Mouse (Mus musculus) brain, embryonic 14.5 days (tissue): ENCODE data around the gene Hoxa9. TPM values are rescaled to one million over a fixed set of nuclear protein-coding genes. Genes with fewer than 3 reads are reported as not detected.

Source experiments
- DNase-seq: peaks from one replicate; pipeline ENCODE4 v3.0.0-alpha.2; 2011; ENCODE audit warnings: low read depth
- CTCF ChIP-seq: fragments of 200-500 bp; IDR thresholded peaks from 2 replicates; pipeline ENCODE4 v1.5.1; 2012; ENCODE audit warnings: inconsistent platforms, mild to moderate bottlenecking, moderate library complexity, borderline replicate concordance; ENCODE audit not compliant: insufficient read depth, insufficient read length; ENCODE audit errors: extremely low read depth
- POLR2A ChIP-seq: fragments of 200-500 bp; IDR thresholded peaks from 2 replicates; pipeline ENCODE4 v1.6.1; 2012; ENCODE audit warnings: mild to moderate bottlenecking, inconsistent platforms, borderline replicate concordance; ENCODE audit not compliant: poor library complexity, insufficient read depth, insufficient read length, severe bottlenecking; ENCODE audit errors: extremely low read depth
- polyA plus RNA-seq: library from polyadenylated mRNA; depleted of rRNA; stranded (reverse); fragments of >200 nt; gene quantifications from 2 replicates; pipeline ENCODE4 v1.2.3, GENCODE M21; 2012; rRNA removed

Gene Hoxa9
- polyA plus RNA-seq, 1 experiment, result not detected

GRCm38 (mm10) chr6:52176391-52176790, 54.5 kb downstream of the Hoxa9 start:
- TF ChIP-seq POLR2A, result no peak
- no peak for TF ChIP-seq CTCF
- DNase-seq, result no peak

GRCm38 (mm10) chr6:52175864-52176263, 55.0 kb downstream of the Hoxa9 start:
- TF ChIP-seq CTCF (no peak), POLR2A (no peak)
- no peak for DNase-seq

GRCm38 (mm10) chr6:52174968-52175751, 55.7 kb downstream of the Hoxa9 start:
- DNase-seq, result no peak
- no peak for TF ChIP-seq POLR2A
- no peak for TF ChIP-seq CTCF

- no peak for DNase-seq
- TF ChIP-seq CTCF (no peak), POLR2A (no peak)
Observed at GRCm38 (mm10) chr6:52173648-52174047, 57.2 kb downstream of the Hoxa9 start.

Other genes with a start within 250 kb of the Hoxa9 start
- gene Skap2, start 218.5 kb downstream of the Hoxa9 start, polyA plus RNA-seq, result 6.3 and 10.3 TPM in 2 replicates
- 0.39 and 1.2 TPM in 2 replicates for gene Hoxa1, start 72.8 kb downstream of the Hoxa9 start, polyA plus RNA-seq
- 3.2 and 14.2 TPM in 2 replicates for gene Hoxa2, start 66.3 kb downstream of the Hoxa9 start, polyA plus RNA-seq
- 0.10 and 0.67 TPM in 2 replicates for gene 5730596B20Rik, start 53.6 kb downstream of the Hoxa9 start, polyA plus RNA-seq
- gene Hoxa4, start 39.3 kb downstream of the Hoxa9 start, polyA plus RNA-seq, result 1.9 and 16.4 TPM in 2 replicates
- 5.0 and 47.1 TPM in 2 replicates for gene Hoxa5, start 26.5 kb downstream of the Hoxa9 start, polyA plus RNA-seq
- 0.08 and 3.7 TPM in 2 replicates for gene Hoxa6, start 22.4 kb downstream of the Hoxa9 start, polyA plus RNA-seq
- gene Hoxa3, start 17.8 kb downstream of the Hoxa9 start, polyA plus RNA-seq, result 1.6 and 20.3 TPM in 2 replicates
- not detected in 2 replicates for gene Gm28308, start 17.8 kb downstream of the Hoxa9 start, polyA plus RNA-seq
- gene Hoxa7, start 9.2 kb downstream of the Hoxa9 start, polyA plus RNA-seq, result 0.05 and 0.10 TPM in 2 replicates
- gene Hoxa10, start 9.8 kb upstream of the Hoxa9 start, polyA plus RNA-seq, result 0.08 and 0.23 TPM in 2 replicates
- gene Hoxa11, start 14.7 kb upstream of the Hoxa9 start, polyA plus RNA-seq, result 0.04 TPM in 1 of 2 replicates, not detected in the other
- 0.10 TPM in 1 of 2 replicates, not detected in the other for gene Hoxa13, start 29.8 kb upstream of the Hoxa9 start, polyA plus RNA-seq
- 1.5 and 3.7 TPM in 2 replicates for gene Evx1, start 82.4 kb upstream of the Hoxa9 start, polyA plus RNA-seq